Mouse (Mus musculus) neural tube, embryonic 14.5 days (tissue): ENCODE results near the gene Rce1. TPM values are rescaled to one million over a fixed set of nuclear protein-coding genes. Genes with fewer than 3 reads are reported as not detected.

Source experiments
- ATAC-seq: fragments of 200-750 bp; cut with Nextera tagmentation; 2 replicates; pipeline ENCODE4 v1.8.0; 2017; ENCODE audit warnings: low read depth, mild to moderate bottlenecking, moderate TSS enrichment, moderate library complexity
- H3K27ac ChIP-seq: fragments of 300-500 bp; sonication (generic); 2 replicates; pipeline ENCODE4 v1.5.1; 2014; ENCODE audit warnings: low read depth, mild to moderate bottlenecking, control low read depth, low read length, moderate library complexity, mixed read lengths
- H3K27me3 ChIP-seq: fragments of 300-500 bp; sonication (generic); 2 replicates; pipeline ENCODE4 v1.6.1; 2014; ENCODE audit warnings: low read length; ENCODE audit not compliant: control insufficient read depth, insufficient read depth
- H3K36me3 ChIP-seq: fragments of 300-500 bp; sonication (generic); 2 replicates; pipeline ENCODE4 v1.6.1; 2014; ENCODE audit warnings: low read length, mixed read lengths; ENCODE audit not compliant: control insufficient read depth, insufficient read depth
- H3K4me1 ChIP-seq: fragments of 300-500 bp; sonication (generic); 2 replicates; pipeline ENCODE4 v1.6.1; 2014; ENCODE audit warnings: low read length; ENCODE audit not compliant: control insufficient read depth, insufficient read depth
- H3K4me2 ChIP-seq: fragments of 300-500 bp; sonication (generic); 2 replicates; pipeline ENCODE4 v1.6.1; 2014; ENCODE audit warnings: mild to moderate bottlenecking, low read depth, low read length, control low read depth
- H3K4me3 ChIP-seq: fragments of 300-500 bp; sonication (generic); 2 replicates; pipeline ENCODE4 v1.5.1; 2014; ENCODE audit warnings: low read depth, low read length, control low read depth, mixed read lengths
- H3K9ac ChIP-seq: fragments of 300-500 bp; sonication (generic); replicated peaks from 2 replicates; pipeline ENCODE4 v1.6.1; 2014; ENCODE audit warnings: low read depth, mild to moderate bottlenecking, control low read depth, low read length, mixed read lengths
- H3K9me3 ChIP-seq: fragments of 300-500 bp; sonication (generic); 2 replicates; pipeline ENCODE4 v1.6.1; 2016; ENCODE audit warnings: low read length; ENCODE audit not compliant: control insufficient read depth
- WGBS: fragments of 180-500 bp; shearing (Covaris S2); extraction: QIAGEN DNeasy Blood & Tissue Kit; methylation state at CpG from one replicate; pipeline ENCODE4 v1.1.7; 2014; 5-methylcytosine and 5-hydroxymethylcytosine counted together
- polyA plus RNA-seq: library from polyadenylated mRNA; unstranded; fragments of >200 nt; fragmentation: Nextera tagmentation; extraction: Ambion mirVana; gene quantifications from 2 replicates; pipeline ENCODE4 v1.2.1, GENCODE M21; 2014

Gene Rce1
- polyA plus RNA-seq, 1 experiment from 2014 or later: 45.2 TPM

DNA sequence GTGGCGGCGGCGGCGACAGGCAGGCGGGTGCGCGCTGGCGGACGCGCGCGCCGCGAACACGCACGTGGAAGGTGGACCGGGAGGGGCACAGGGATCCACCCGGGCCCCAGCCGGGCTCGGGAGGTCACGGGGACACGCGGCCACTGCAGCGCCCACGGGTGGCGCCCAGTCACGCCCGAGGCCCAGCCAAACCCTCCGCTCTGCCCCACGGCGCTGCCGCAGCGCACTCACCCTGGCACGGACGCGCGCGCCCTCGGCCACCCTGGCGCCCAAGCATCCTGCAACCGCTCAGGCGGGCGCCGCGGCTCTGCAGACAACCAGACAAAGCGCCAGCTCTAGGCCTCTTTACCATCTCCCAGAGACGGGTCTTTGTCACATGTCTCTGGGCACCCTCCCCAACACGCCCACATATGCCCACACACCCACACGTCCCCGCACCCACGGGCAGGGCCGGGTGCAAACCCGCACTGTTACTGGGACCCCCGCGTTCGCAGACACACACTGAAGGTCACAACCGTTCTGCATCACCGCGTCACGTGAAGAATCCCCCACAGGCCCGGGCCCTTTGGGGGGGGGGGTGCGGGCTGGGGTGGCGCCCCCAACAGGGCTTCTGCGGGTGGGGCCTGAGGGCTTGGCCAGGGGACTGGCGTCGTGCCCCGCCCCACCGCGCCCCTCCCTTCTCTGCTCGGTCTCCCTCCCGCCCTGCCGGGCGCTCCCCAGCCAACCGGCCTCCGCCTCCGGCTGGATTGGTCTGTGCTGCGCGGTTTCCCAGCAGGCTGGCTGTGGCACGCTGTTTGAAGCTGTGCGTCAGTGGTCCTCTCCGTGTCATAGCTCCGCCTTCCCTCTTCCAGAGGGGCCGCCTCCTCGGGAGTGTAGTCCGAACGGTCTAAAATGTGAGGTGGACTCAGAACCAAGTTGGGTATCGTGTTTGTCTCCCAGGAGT is 10.0 kb downstream of the Rce1 start, which contains the start of gene Lrfn4:
TSS of gene Lrfn4 (minus strand) at position 517 of the 943 bp plus-strand sequence.
- under 1% methylated on average over 75 of the region's 87 CpGs for WGBS
- Histone ChIP-seq H3K4me1 (peaks cover 24% of the 10 kb centered on the region), H3K4me2 (peak within 1 kb of the TSS; percentile 74), H3K27ac (peak within 1 kb of the TSS; percentile 92), H3K9ac (peak within 1 kb of the TSS; percentile 95), H3K4me3 (peak within 1 kb of the TSS; percentile 91), H3K9me3 (no peaks in the 10 kb centered on the region), H3K36me3 (peaks cover 28% of the 10 kb centered on the region), H3K27me3 (no peaks in the 10 kb centered on the region)
- peak; percentile 95 for ATAC-seq

DNA sequence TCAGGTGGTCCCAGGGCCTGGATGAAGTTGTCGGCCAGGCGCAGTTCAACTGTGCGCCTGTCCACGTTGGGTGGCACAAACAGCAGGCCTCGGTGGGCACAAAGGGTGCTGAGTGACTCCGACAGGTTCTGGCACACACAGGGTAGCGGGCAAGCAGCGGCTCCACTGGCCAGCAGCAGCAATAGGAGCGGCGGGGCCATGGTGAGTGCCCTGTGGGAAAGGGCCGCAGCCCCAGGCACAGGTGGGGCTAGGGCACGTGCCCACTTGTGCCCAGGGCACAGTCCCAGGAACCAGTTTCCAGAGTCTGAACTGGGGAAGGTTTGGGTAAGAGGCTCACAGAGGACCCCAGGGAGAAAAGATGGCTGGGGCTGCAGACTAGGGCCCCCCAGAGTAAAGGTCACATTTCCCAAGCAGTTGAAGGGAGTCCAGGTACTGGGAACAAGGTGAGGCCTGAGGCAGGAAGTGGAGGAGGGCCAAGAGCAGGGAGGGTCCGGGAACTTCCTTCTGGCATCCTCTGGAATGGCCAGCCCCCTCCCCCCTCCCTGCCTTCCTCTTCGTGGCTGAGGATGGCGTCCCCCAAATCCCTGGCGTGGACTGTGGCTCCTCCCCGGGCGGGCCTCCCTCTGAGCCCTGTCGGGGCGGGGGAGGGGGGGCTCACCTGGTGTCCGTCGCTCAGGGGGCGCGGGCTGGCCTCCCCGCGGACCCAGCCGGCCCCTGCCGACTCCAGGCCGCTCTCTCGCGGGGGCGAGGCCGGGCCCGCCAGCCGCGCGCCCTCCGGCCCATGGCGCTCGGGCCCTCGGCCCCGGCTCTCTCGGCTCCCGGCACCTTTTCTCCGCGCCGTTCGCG is 10.9 kb downstream of the Rce1 start:
- H3K27ac ChIP-seq: peak overlapping the region; percentile 92
- H3K36me3 ChIP-seq: peaks cover 28% of the 10 kb centered on the region
- H3K4me3 ChIP-seq: peak overlapping the region; percentile 91
- H3K9me3 ChIP-seq: no peaks in the 10 kb centered on the region
- peak; percentile 10 for ATAC-seq
- H3K9ac ChIP-seq: peak overlapping the region; percentile 95
- H3K4me2 ChIP-seq: peak overlapping the region; percentile 74
- peaks cover 24% of the 10 kb centered on the region for H3K4me1 ChIP-seq
- 18% methylated on average over 42 of the region's 49 CpGs for WGBS
- H3K27me3 ChIP-seq: no peaks in the 10 kb centered on the region

DNA sequence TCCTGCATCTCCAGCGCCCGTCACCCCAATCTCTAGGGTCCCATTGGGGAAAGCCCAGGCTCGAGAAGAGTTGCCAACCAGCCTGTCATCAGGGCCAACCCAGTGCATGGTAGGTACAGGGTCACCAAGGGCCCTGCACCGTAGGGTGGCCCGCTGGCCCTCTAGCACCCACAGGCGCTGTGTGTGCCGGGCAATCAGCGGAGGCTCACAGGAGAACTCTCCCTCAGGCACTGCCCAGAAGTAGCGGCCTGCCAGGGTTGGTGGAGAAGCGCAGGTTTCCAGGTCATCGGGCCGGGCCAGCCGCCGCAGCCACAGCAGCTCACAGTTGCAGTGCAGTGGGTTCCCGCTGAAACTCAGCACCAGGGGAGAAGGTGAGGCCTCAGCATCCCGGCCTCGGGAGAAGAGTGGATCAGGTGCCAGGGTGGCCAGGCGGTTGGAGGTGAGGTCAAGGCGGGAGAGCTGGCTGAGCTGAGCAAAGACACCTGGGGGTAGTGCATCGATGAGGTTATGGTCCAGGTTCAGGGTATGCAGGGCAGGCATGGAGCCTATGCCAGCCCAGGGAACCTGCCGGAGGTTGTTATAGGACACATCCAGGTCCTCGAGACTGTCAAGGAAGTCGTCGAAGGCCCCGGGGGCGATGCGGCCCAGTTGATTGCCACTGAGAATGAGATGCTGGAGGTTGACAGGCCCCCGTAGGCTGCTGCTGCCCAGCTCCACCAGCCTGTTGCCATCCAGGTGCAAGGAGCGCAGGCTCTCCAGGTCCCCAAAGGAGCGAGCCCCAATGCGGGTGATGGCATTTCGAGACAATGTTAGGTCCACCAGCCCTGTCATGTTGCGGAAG is 11.8 kb downstream of the Rce1 start:
- H3K27ac ChIP-seq: no peak overlapping the region
- peaks cover 24% of the 10 kb centered on the region for H3K4me1 ChIP-seq
- H3K36me3 ChIP-seq: peaks cover 28% of the 10 kb centered on the region
- no peaks in the 10 kb centered on the region for H3K27me3 ChIP-seq
- no peaks in the 10 kb centered on the region for H3K9me3 ChIP-seq
- H3K9ac ChIP-seq: 0 out of 2 replicates have a peak overlapping the region, but pooled peaks have one; percentile 25
- H3K4me2 ChIP-seq: peak overlapping the region; percentile 74
- WGBS: 91% methylated on average over 33 of the region's 33 CpGs
- ATAC-seq: no peak
- H3K4me3 ChIP-seq: peak overlapping the region; percentile 91

DNA sequence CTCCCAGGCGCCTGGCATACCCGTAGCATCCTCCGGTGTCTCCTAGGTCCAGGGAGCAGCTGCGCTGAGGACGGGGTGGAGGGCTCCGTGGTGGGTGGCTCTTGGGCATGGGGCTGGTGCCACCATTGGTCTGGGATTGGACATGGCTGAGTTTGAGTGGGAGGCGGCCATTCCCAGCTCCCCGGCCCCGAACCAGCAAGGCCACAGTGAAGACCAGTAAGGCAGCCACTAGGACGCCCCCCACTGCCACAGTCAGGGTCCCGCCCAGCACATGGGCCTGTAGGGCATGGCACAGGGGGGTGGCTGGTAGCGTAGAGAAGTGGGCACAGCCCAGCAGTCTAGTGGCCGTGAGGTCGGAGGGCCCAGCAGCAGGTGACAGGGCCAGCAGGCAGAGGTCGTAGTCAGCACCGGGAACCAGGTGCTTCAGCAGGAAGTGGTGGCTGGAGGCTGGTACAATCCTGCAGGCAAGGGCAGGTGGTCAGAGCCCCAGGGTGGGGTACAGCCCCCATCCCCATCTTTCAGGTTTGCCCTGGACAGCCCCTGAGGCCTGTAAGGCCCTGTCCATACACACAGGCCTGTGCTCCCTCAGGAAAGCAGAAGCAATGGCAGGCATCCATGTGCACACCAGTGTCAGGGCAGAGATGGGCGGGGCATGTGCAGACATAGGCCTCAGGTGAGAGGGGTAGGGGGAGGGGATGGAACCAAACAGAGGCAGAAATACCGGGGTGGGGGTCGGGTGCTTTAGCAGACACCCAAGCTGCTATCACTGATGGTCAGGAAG is 13.1 kb downstream of the Rce1 start:
- peaks cover 28% of the 10 kb centered on the region for H3K36me3 ChIP-seq
- no peaks in the 10 kb centered on the region for H3K9me3 ChIP-seq
- H3K9ac ChIP-seq: no peak overlapping the region
- no peaks in the 10 kb centered on the region for H3K27me3 ChIP-seq
- no peak overlapping the region; the same call in 1 of the 2 replicates for H3K4me2 ChIP-seq
- ATAC-seq: no peak
- no peak overlapping the region for H3K27ac ChIP-seq
- H3K4me3 ChIP-seq: no peak overlapping the region
- H3K4me1 ChIP-seq: peaks cover 24% of the 10 kb centered on the region
- WGBS: 91% methylated on average over 19 of the region's 19 CpGs

DNA sequence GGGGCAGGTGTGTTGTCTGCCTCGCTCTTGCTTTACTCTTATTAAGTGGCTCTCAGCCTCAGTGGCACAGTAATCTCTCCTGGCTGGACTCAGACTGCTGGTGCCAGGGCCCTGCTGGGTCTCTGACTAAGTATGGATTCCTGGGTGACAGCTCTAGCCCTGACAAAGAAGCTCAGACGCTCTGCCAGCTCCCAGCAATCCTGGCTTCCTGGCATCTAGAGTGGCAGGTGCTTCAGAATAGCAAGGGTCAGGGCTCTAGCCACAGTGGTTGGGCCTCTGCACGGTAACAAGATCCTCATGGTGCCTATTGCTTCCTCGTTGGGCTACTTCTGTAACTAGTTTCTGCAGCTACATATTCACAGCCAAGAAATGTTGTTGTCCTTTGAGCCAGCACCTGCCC is 15.3 kb downstream of the Rce1 start:
- peaks cover 28% of the 10 kb centered on the region for H3K36me3 ChIP-seq
- H3K27ac ChIP-seq: no peak overlapping the region
- 56% methylated on average over 4 of the region's 4 CpGs for WGBS
- H3K4me3 ChIP-seq: no peak overlapping the region
- no peak for ATAC-seq
- peaks cover 21% of the 10 kb centered on the region for H3K4me1 ChIP-seq
- H3K27me3 ChIP-seq: no peaks in the 10 kb centered on the region
- no peak overlapping the region for H3K4me2 ChIP-seq
- H3K9ac ChIP-seq: no peak overlapping the region
- no peaks in the 10 kb centered on the region for H3K9me3 ChIP-seq

DNA sequence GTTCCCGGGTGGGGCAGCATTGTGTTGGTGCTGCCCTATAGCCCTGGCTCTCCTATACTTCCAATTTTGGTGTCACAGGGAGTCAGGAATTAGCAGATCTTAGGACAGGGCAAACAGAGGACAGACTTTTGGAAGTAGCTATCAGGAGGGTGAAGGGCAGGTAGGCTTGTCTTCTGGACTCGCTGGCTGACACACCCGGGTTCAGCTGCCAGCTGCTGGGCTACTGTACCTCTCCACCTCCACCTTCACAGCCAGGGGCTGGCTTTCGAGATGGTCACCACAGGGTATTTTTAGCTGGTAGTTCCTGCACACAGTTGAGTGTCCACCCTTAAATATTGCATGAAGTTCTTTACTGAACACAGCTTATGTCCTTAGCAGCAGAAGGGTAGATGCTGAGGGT is 16.9 kb downstream of the Rce1 start:
- Histone ChIP-seq H3K4me2 (no peak overlapping the region), H3K27ac (no peak overlapping the region), H3K27me3 (no peaks in the 10 kb centered on the region), H3K4me1 (peaks cover 9% of the 10 kb centered on the region), H3K36me3 (peaks cover 23% of the 10 kb centered on the region), H3K9me3 (no peaks in the 10 kb centered on the region), H3K9ac (no peak overlapping the region), H3K4me3 (no peak overlapping the region)
- WGBS: 88% methylated on average over 4 of the region's 4 CpGs
- ATAC-seq: no peak

DNA sequence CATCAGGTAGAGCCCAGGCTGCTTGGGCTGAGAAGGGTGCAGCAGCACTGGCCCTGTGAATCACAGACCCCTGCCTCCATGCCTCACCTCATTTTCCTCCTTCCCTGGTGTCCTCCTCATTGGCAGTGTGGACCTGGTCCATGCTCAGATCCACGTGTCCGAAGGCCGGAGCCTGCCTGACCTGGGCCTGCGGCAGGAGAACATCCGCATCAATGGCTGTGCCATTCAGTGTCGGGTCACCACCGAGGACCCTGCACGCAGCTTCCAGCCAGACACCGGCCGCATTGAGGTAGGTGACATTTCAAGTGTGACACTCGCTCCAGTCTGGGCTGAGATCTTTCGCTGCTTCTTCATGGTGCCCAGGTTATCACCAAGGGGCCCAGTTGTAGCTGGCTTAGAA is 18.0 kb downstream of the Rce1 start:
- Histone ChIP-seq H3K36me3 (peaks cover 12% of the 10 kb centered on the region), H3K4me1 (no peaks in the 10 kb centered on the region; the same call in 1 of the 2 replicates), H3K9ac (no peak overlapping the region), H3K9me3 (no peaks in the 10 kb centered on the region), H3K4me3 (no peak overlapping the region), H3K27ac (no peak overlapping the region), H3K27me3 (no peaks in the 10 kb centered on the region), H3K4me2 (no peak overlapping the region)
- WGBS: 88% methylated on average over 12 of the region's 12 CpGs
- ATAC-seq: no peak

DNA sequence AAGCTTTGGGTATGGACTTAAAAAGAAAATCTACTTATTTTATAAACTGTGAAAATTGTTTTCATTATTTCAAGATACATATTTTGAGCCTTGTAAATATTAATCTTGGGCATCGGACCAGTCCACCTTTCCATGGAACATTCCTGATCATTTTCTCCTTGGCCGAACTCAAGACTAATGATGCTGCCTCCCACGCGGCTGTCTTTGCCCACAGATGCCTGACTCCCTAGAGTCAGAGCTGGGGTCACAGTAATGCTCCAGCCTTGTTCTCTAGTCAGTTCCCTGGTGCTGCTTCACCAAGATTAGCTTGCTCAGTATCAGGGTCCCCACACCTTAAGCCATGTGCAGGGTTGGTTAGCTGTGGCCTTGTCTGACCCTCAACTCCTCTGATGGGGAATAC is 19.8 kb downstream of the Rce1 start:
- Histone ChIP-seq H3K9ac (no peak overlapping the region), H3K4me1 (no peaks in the 10 kb centered on the region), H3K27me3 (no peaks in the 10 kb centered on the region), H3K4me2 (no peak overlapping the region), H3K36me3 (no peaks in the 10 kb centered on the region), H3K27ac (no peak overlapping the region), H3K9me3 (no peaks in the 10 kb centered on the region), H3K4me3 (no peak overlapping the region)
- WGBS: 90% methylated on average over 4 of the region's 4 CpGs
- ATAC-seq: no peak
